Comparison of ENCODE assay signal across 19 mouse cellular contexts in the genomic region with DNA sequence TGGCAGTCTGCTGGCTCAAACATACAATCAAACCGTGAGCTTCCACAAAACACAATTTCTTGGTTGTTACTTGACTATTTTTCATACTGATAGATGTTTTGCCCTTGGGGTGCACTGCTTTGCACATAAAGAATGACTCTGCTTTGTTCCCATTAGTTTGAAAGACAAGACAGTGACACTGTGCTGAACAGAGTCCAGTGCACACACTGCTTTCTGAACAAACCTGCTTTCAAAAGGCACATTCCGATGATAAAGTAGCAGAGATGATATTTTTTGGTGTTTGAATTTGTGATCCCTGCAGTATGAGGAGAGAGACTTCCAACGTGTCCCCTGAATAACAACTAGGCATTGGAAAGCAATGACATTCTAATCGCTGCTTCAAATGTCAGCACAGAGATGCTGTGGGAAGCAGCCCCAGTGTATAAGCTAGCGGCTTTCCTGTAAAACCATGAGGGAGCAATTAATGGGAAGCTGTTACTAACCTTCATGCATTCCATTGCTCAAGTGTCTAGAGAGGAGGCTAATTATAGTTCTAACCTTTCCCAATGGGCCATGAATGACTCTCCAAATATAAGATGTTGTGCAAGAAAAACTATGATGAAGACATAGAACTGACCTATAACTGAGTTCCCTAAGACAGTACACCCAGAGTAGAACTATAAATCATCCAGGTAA.
A peak's percentile ranks its signal among the peaks of the same experiment; 100 is the strongest.
DNase-seq lines count a peak whose midpoint lies in the region; ATAC-seq lines count a peak whose summit lies in the region.
"Had no signal": no experiment of that assay in that cellular context is flagged by ENCODE, and none has a peak within 500 bp of the region (broad histone marks: within the 10 kb centered on the region; RNA-seq: fewer than 3 reads in every experiment).

No protein-coding gene starts in this region.

- peak overlapping the region; percentile 32; the same call in 1 of the 2 replicates for H3K4me2 ChIP-seq in heart, embryonic 15.5 days
- H3K4me2 ChIP-seq in neural tube, embryonic 11.5 days (ENCODE audit: low read depth) = no peak overlapping the region
- no peak overlapping the region for H3K4me2 ChIP-seq in neural tube, embryonic 15.5 days
- no peak overlapping the region for H3K4me2 ChIP-seq in hindbrain, embryonic 16.5 days (ENCODE audit: low read length)
- H3K4me2 ChIP-seq: embryonic facial prominence, embryonic 15.5 days; limb, embryonic 12.5 days; lung, embryonic 14.5 days had no signal

- no peak overlapping the region for H3K9ac ChIP-seq in heart, embryonic 15.5 days
- H3K9ac ChIP-seq in neural tube, embryonic 11.5 days (ENCODE audit: low read length) = no peak overlapping the region
- no peak overlapping the region for H3K9ac ChIP-seq in neural tube, embryonic 15.5 days (replicated peaks)
- H3K9ac ChIP-seq in hindbrain, embryonic 16.5 days (ENCODE audit: low read depth, low read length) = no peak overlapping the region
- H3K9ac ChIP-seq: embryonic facial prominence, embryonic 15.5 days; limb, embryonic 12.5 days; lung, embryonic 14.5 days had no signal

- H3K4me1 ChIP-seq in heart, embryonic 15.5 days (replicated peaks) = peaks cover 12% of the 10 kb centered on the region
- peaks cover 8% of the 10 kb centered on the region for H3K4me1 ChIP-seq in heart, embryonic 10.5 days
- no peaks in the 10 kb centered on the region for H3K4me1 ChIP-seq in neural tube, embryonic 11.5 days (ENCODE audit: control insufficient read depth, insufficient read depth, low read length)
- no peaks in the 10 kb centered on the region for H3K4me1 ChIP-seq in neural tube, embryonic 15.5 days
- no peaks in the 10 kb centered on the region for H3K4me1 ChIP-seq in hindbrain, embryonic 16.5 days (ENCODE audit: control insufficient read depth, insufficient read depth, low read depth, low read length)
- H3K4me1 ChIP-seq: embryonic facial prominence, embryonic 15.5 days had no signal

- H3K27ac ChIP-seq in heart, embryonic 15.5 days = peak overlapping the region; percentile 69
- H3K27ac ChIP-seq in heart, embryonic 10.5 days = no peak overlapping the region
- H3K27ac ChIP-seq in neural tube, embryonic 11.5 days (ENCODE audit: low read depth, low read length) = no peak overlapping the region
- H3K27ac ChIP-seq in neural tube, embryonic 15.5 days (replicated peaks) = no peak overlapping the region
- H3K27ac ChIP-seq in hindbrain, embryonic 16.5 days (ENCODE audit: low read depth, low read length) = no peak overlapping the region
- H3K27ac ChIP-seq: embryonic facial prominence, embryonic 15.5 days; limb, embryonic 12.5 days had no signal

- no peaks in the 10 kb centered on the region for H3K36me3 ChIP-seq in heart, embryonic 15.5 days
- H3K36me3 ChIP-seq in heart, embryonic 10.5 days = no peaks in the 10 kb centered on the region
- H3K36me3 ChIP-seq in neural tube, embryonic 11.5 days (ENCODE audit: control insufficient read depth, insufficient read depth, low read length) = no peaks in the 10 kb centered on the region
- H3K36me3 ChIP-seq in neural tube, embryonic 15.5 days = no peaks in the 10 kb centered on the region
- no peaks in the 10 kb centered on the region for H3K36me3 ChIP-seq in hindbrain, embryonic 16.5 days (ENCODE audit: control insufficient read depth, insufficient read depth, low read length)
- H3K36me3 ChIP-seq: embryonic facial prominence, embryonic 15.5 days; limb, embryonic 12.5 days had no signal

- no peaks in the 10 kb centered on the region for H3K9me3 ChIP-seq in heart, embryonic 15.5 days (replicated peaks)
- no peaks in the 10 kb centered on the region for H3K9me3 ChIP-seq in heart, embryonic 10.5 days
- H3K9me3 ChIP-seq in neural tube, embryonic 11.5 days (ENCODE audit: control insufficient read depth, low read length) = no peaks in the 10 kb centered on the region
- no peaks in the 10 kb centered on the region for H3K9me3 ChIP-seq in neural tube, embryonic 15.5 days (replicated peaks)
- H3K9me3 ChIP-seq in hindbrain, embryonic 16.5 days (ENCODE audit: control insufficient read depth, low read length) = no peaks in the 10 kb centered on the region
- H3K9me3 ChIP-seq: embryonic facial prominence, embryonic 15.5 days; limb, embryonic 12.5 days had no signal

- WGBS in heart, embryonic 15.5 days = 38% methylated on average over 5 of the region's 5 CpGs
- WGBS in heart, embryonic 10.5 days = 58% methylated on average over 5 of the region's 5 CpGs
- WGBS in neural tube, embryonic 11.5 days = 41% methylated on average over 5 of the region's 5 CpGs
- WGBS in neural tube, embryonic 15.5 days = 19% methylated on average over 5 of the region's 5 CpGs
- 25% methylated on average over 5 of the region's 5 CpGs for WGBS in hindbrain, embryonic 16.5 days

- DNase-seq in heart, embryonic 10.5 days (ENCODE audit: low spot score) = no peak
- DNase-seq in neural tube, embryonic 11.5 days (ENCODE audit: low spot score) = peak; percentile 23
- peak; percentile 6 for DNase-seq in skeletal muscle tissue, adult 2 months (ENCODE audit: low read depth, low spot score)
- no peak for DNase-seq in cerebellum, adult 9-10 months
- DNase-seq: cerebellum, adult 8-10 months; gastrocnemius, postnatal 14 days; kidney, postnatal 4 days; layer of hippocampus, postnatal 36 days; lung, embryonic 14.5 days had no signal

- no peak; the same call in 1 of the 2 replicates for ATAC-seq in heart, embryonic 15.5 days (replicated peaks; ENCODE audit: insufficient number of reproducible peaks, insufficient read depth, low FRiP score, low read depth)
- peak; percentile 76 for ATAC-seq in neural tube, embryonic 11.5 days (ENCODE audit: insufficient read depth, low FRiP score, low TSS enrichment)
- no peak for ATAC-seq in neural tube, embryonic 15.5 days (ENCODE audit: low FRiP score)
- ATAC-seq in hindbrain, embryonic 16.5 days = peak; percentile 72
- no peak for ATAC-seq in megakaryocyte, adult 5-6 weeks (ENCODE audit: poor library complexity, severe bottlenecking)
- ATAC-seq: activated CD4-positive, CD25-positive, alpha-beta regulatory T cell, adult 4 months; CD4-positive, CD25-positive, alpha-beta regulatory T cell, adult 4 months; forebrain, embryonic 14.5 days; intestine, embryonic 16.5 days had no signal

- H3K4me3 ChIP-seq in heart, embryonic 15.5 days = no peak overlapping the region
- H3K4me3 ChIP-seq in heart, embryonic 10.5 days = no peak overlapping the region
- no peak overlapping the region for H3K4me3 ChIP-seq in neural tube, embryonic 11.5 days (ENCODE audit: low read depth, low read length)
- no peak overlapping the region for H3K4me3 ChIP-seq in neural tube, embryonic 15.5 days (replicated peaks)
- H3K4me3 ChIP-seq in hindbrain, embryonic 16.5 days (ENCODE audit: low read length) = no peak overlapping the region
- H3K4me3 ChIP-seq: embryonic facial prominence, embryonic 15.5 days; limb, embryonic 12.5 days had no signal

- no peaks in the 10 kb centered on the region for H3K27me3 ChIP-seq in heart, embryonic 15.5 days
- no peaks in the 10 kb centered on the region for H3K27me3 ChIP-seq in heart, embryonic 10.5 days (ENCODE audit: insufficient read depth, poor library complexity, severe bottlenecking)
- no peaks in the 10 kb centered on the region for H3K27me3 ChIP-seq in neural tube, embryonic 11.5 days (ENCODE audit: control insufficient read depth, insufficient read depth, low read length)
- H3K27me3 ChIP-seq in neural tube, embryonic 15.5 days (replicated peaks) = no peaks in the 10 kb centered on the region; the same call in 1 of the 2 replicates
- H3K27me3 ChIP-seq in hindbrain, embryonic 16.5 days (replicated peaks; ENCODE audit: control insufficient read depth, insufficient read depth, low read length) = no peaks in the 10 kb centered on the region
- H3K27me3 ChIP-seq: embryonic facial prominence, embryonic 15.5 days; limb, embryonic 12.5 days had no signal

Comparison
In these comparisons a context has a peak if more than half of its experiments do, and no peak if none do; other contexts are left out.
1. ATAC-seq: peak in neural tube, embryonic 11.5 days (single experiment) and hindbrain, embryonic 16.5 days (single experiment); none in heart, embryonic 15.5 days (single experiment), neural tube, embryonic 15.5 days (single experiment) and megakaryocyte, adult 5-6 weeks (single experiment).
2. DNase-seq: peak in neural tube, embryonic 11.5 days (single experiment) and skeletal muscle tissue, adult 2 months (single experiment); none in heart, embryonic 10.5 days (single experiment) and cerebellum, adult 9-10 months (single experiment).